11 mouse cellular contexts compared by ENCODE assay signal in genomic region chr8:127534789-127535188, GRCm38 (mm10).
A peak's percentile ranks its signal among the peaks of the same experiment; 100 is the strongest.
DNase-seq lines count a peak whose midpoint lies in the region; ATAC-seq lines count a peak whose summit lies in the region.
"Had no signal": no experiment of that assay in that cellular context is flagged by ENCODE, and none has a peak within 500 bp of the region (broad histone marks: within the 10 kb centered on the region; RNA-seq: fewer than 3 reads in every experiment).

No protein-coding gene starts in this region.

- peak overlapping the region; percentile 70 for H3K27ac ChIP-seq in hindbrain, embryonic 13.5 days
- H3K27ac ChIP-seq in hindbrain, embryonic 11.5 days (ENCODE audit: low read depth, low read length), result no peak overlapping the region
- H3K27ac ChIP-seq: neural tube, embryonic 12.5 days; stomach, embryonic 15.5 days had no signal

- H3K36me3 ChIP-seq in hindbrain, embryonic 13.5 days, result no peaks in the 10 kb centered on the region
- no peaks in the 10 kb centered on the region for H3K36me3 ChIP-seq in hindbrain, embryonic 11.5 days (ENCODE audit: control insufficient read depth, insufficient read depth, low read length)
- H3K36me3 ChIP-seq: neural tube, embryonic 12.5 days; stomach, embryonic 15.5 days had no signal

- 59% methylated on average over 3 of the region's 3 CpGs for WGBS in hindbrain, embryonic 13.5 days
- WGBS in hindbrain, embryonic 11.5 days, result 68% methylated on average over 3 of the region's 3 CpGs

- H3K27me3 ChIP-seq in hindbrain, embryonic 13.5 days, result no peaks in the 10 kb centered on the region
- no peaks in the 10 kb centered on the region for H3K27me3 ChIP-seq in hindbrain, embryonic 11.5 days (ENCODE audit: control insufficient read depth, insufficient read depth, low read length)
- H3K27me3 ChIP-seq: CH12.LX; neural tube, embryonic 12.5 days; stomach, embryonic 15.5 days had no signal

- ATAC-seq in hindbrain, embryonic 13.5 days (ENCODE audit: low FRiP score), result no peak
- ATAC-seq in hindbrain, embryonic 11.5 days (ENCODE audit: low FRiP score), result no peak
- ATAC-seq in monocyte, adult 5-6 weeks (replicated peaks; ENCODE audit: insufficient number of reproducible peaks, low FRiP score, low TSS enrichment, poor library complexity, severe bottlenecking), result no peak
- no peak for ATAC-seq in erythroblast, adult 5-6 weeks (replicated peaks; ENCODE audit: low FRiP score, poor library complexity, severe bottlenecking)

- DNase-seq in hindbrain, embryonic 11.5 days (ENCODE audit: low spot score), result no peak
- peak; percentile 65 for DNase-seq in brain, adult 2 months (ENCODE audit: low read depth, low spot score)
- DNase-seq in frontal cortex, adult 2 months (ENCODE audit: extremely low spot score in 1 of 2, low spot score in 1 of 2), result peak; percentile 19 to 28
- DNase-seq in lung, postnatal 10 days, result peak; percentile 70
- DNase-seq in ovary, postnatal 36 days (ENCODE audit: low spot score), result no peak

- peak overlapping the region; percentile 43; the same call in 1 of the 2 replicates for H3K9ac ChIP-seq in hindbrain, embryonic 13.5 days
- H3K9ac ChIP-seq in hindbrain, embryonic 11.5 days (ENCODE audit: low read depth, low read length), result no peak overlapping the region
- H3K9ac ChIP-seq: neural tube, embryonic 12.5 days; stomach, embryonic 15.5 days had no signal

- H3K4me2 ChIP-seq in hindbrain, embryonic 13.5 days, result no peak overlapping the region
- H3K4me2 ChIP-seq in hindbrain, embryonic 11.5 days (replicated peaks; ENCODE audit: low read depth, low read length), result no peak overlapping the region
- H3K4me2 ChIP-seq: neural tube, embryonic 12.5 days; stomach, embryonic 15.5 days had no signal

- no peaks in the 10 kb centered on the region for H3K9me3 ChIP-seq in hindbrain, embryonic 13.5 days
- no peaks in the 10 kb centered on the region for H3K9me3 ChIP-seq in hindbrain, embryonic 11.5 days (ENCODE audit: control insufficient read depth, low read length)
- H3K9me3 ChIP-seq: neural tube, embryonic 12.5 days; stomach, embryonic 15.5 days had no signal

- H3K4me3 ChIP-seq in hindbrain, embryonic 13.5 days, result no peak overlapping the region
- H3K4me3 ChIP-seq in hindbrain, embryonic 11.5 days (ENCODE audit: low read depth, low read length), result no peak overlapping the region
- H3K4me3 ChIP-seq: neural tube, embryonic 12.5 days; stomach, embryonic 15.5 days had no signal

- peaks cover 14% of the 10 kb centered on the region for H3K4me1 ChIP-seq in hindbrain, embryonic 13.5 days (replicated peaks)
- H3K4me1 ChIP-seq in hindbrain, embryonic 11.5 days (replicated peaks; ENCODE audit: control insufficient read depth, insufficient read depth, low read length), result no peaks in the 10 kb centered on the region
- H3K4me1 ChIP-seq: stomach, embryonic 15.5 days had no signal

Comparison
In these comparisons a context has a peak if more than half of its experiments do, and no peak if none do; other contexts are left out.
1. DNase-seq: peak in brain, adult 2 months (single experiment), frontal cortex, adult 2 months (2 of 2) and lung, postnatal 10 days (single experiment); none in hindbrain, embryonic 11.5 days (single experiment) and ovary, postnatal 36 days (single experiment).